Mouse (Mus musculus): ENCODE measurements around the gene Magi1. TPM values are rescaled to one million over a fixed set of nuclear protein-coding genes. Genes with fewer than 3 reads are reported as not detected.

Magi1 gene
- polyA plus RNA-seq, 1 experiment = 1.3 TPM

- WGBS = 83% methylated on average over 3 of the region's 3 CpGs
- Histone ChIP-seq H3K4me1 (ENCODE audit: control insufficient read depth, insufficient read depth, low read length) (no peaks in the 10 kb centered on the region), H3K27ac (ENCODE audit: control insufficient read depth, insufficient read depth, low read depth, low read length, poor library complexity) (no peak overlapping the region), H3K4me3 (replicated peaks; ENCODE audit: control insufficient read depth, low read depth, low read length) (no peak overlapping the region)
- TF ChIP-seq POLR2A (IDR thresholded peaks at IDR 0.05; ENCODE audit: borderline replicate concordance, control insufficient read depth, low read depth, low read length) (no peak), CTCF (IDR thresholded peaks at IDR 0.05; ENCODE audit: control insufficient read depth, insufficient read depth, low read length) (0 out of 2 replicates have a peak, but pooled peaks have one; percentile 12)
Measured at GRCm38 (mm10) chr6:94038897-94039296, 244.8 kb downstream of the Magi1 start.

DNA sequence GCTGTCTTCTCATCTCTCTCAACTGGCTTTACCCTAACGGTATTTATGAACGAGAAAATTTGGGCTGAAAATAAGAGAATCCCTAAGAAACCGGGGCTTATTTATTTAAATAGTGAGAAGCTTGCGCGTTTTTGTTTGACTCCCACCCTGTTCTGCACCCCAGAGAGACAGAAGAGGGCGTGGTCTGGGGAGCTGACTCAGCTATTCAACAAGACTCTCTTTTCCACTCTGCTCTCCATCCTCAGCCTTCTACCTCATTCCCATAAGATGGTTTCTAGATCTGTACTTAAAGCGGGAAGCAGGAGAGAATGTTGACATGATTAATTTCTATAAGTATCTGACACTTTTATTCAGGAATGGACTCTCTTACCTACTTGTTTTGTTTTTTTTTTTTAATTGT, 247.2 kb downstream of the Magi1 start:
- no peak overlapping the region for H3K27ac ChIP-seq (ENCODE audit: control insufficient read depth, insufficient read depth, low read depth, low read length, poor library complexity)
- H3K4me1 ChIP-seq (ENCODE audit: control insufficient read depth, insufficient read depth, low read length) = no peaks in the 10 kb centered on the region
- TF ChIP-seq CTCF (IDR thresholded peaks at IDR 0.05; ENCODE audit: control insufficient read depth, insufficient read depth, low read length) (no peak), POLR2A (IDR thresholded peaks at IDR 0.05; ENCODE audit: borderline replicate concordance, control insufficient read depth, low read depth, low read length) (no peak)
- H3K4me3 ChIP-seq (replicated peaks; ENCODE audit: control insufficient read depth, low read depth, low read length) = no peak overlapping the region
- WGBS = 76% methylated on average over 7 of the region's 7 CpGs

DNA sequence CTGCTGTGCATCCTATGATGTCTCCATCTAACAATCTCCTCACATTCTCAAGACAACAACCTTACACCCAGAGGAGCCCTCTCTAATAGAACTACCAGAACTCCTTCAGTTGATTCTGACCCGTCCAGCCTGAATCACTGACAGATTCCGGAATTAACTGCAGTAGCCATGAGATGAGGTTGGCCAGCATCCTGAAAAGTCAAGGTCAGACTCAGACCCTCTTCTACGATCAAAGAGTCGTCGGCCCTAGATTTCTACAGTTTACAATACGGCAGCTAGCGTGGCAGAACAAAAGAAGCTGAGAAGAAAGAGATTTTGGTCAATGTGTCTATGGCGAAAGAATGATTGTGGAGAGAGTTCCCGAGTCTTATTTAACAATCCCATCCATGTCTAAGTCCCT, 257.4 kb downstream of the Magi1 start:
- no peak for TF ChIP-seq CTCF (IDR thresholded peaks at IDR 0.05; ENCODE audit: control insufficient read depth, insufficient read depth, low read length)
- TF ChIP-seq POLR2A (IDR thresholded peaks at IDR 0.05; ENCODE audit: borderline replicate concordance, control insufficient read depth, low read depth, low read length) = no peak
- H3K4me1 ChIP-seq (ENCODE audit: control insufficient read depth, insufficient read depth, low read length) = no peaks in the 10 kb centered on the region; the same call in 1 of the 2 replicates
- no peak overlapping the region for H3K27ac ChIP-seq (ENCODE audit: control insufficient read depth, insufficient read depth, low read depth, low read length, poor library complexity)
- H3K4me3 ChIP-seq (replicated peaks; ENCODE audit: control insufficient read depth, low read depth, low read length) = no peak overlapping the region
- WGBS = 80% methylated on average over 9 of the region's 9 CpGs

DNA sequence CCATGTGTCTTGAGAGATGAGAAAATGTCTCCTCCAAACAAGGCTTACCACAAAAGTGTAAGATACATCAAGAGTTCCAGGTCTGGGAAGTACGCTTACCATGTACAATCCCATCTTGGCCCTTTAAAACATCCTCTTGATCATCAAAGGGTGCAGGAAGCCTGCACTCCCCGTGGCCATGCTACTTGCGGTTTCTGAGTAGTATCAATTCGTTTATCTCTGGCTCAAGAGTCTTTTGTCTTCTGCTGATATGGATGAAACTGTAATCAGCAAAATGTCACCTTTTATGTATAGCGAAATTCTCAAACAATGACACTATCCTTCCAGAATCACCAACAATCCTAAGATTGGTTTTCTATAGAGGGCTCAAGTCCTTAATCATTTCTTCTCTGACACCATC, 261.3 kb downstream of the Magi1 start:
- 53% methylated on average over 5 of the region's 5 CpGs for WGBS
- peaks cover 2% of the 10 kb centered on the region; the same call in 1 of the 2 replicates for H3K4me1 ChIP-seq (ENCODE audit: control insufficient read depth, insufficient read depth, low read length)
- TF ChIP-seq CTCF (IDR thresholded peaks at IDR 0.05; ENCODE audit: control insufficient read depth, insufficient read depth, low read length) = no peak
- no peak for TF ChIP-seq POLR2A (IDR thresholded peaks at IDR 0.05; ENCODE audit: borderline replicate concordance, control insufficient read depth, low read depth, low read length)
- H3K4me3 ChIP-seq (replicated peaks; ENCODE audit: control insufficient read depth, low read depth, low read length) = no peak overlapping the region
- H3K27ac ChIP-seq (ENCODE audit: control insufficient read depth, insufficient read depth, low read depth, low read length, poor library complexity) = no peak overlapping the region

DNA sequence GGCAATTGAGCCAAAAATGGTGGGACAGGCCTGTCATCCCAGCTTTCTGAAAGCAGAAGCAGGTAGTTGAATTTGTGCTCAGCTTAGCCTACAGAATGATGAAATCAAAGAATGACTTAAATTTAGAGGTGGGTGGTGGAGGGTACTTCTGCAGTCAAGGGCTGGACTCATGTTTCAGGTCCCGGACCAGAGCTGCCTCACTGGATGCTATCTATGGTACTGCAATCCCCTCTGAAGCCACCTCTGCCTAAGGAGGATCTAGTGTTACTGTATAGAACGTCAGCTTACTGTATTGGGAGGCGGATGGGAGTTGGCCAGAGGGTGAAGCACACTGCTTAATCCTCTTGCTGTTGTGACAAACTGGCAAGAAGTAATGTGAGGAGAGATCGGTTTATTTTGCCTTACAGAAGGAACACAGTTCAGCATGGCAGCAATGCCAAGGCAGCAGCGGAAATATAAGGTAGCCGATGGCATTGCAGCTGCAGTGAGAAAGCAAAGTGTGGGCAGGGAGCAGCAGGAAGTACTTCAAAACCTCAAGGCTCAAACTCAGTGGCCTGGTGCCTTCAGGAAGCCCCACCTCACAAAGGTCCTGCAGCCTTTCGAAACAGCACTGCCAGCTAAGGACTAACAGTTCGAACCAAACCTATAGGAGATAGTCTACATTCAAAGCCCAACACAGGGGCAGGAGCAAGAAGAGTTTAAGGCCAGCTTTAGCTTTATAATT, 262.3 kb downstream of the Magi1 start:
- Histone ChIP-seq H3K4me1 (ENCODE audit: control insufficient read depth, insufficient read depth, low read length) (peaks cover 2% of the 10 kb centered on the region; the same call in 1 of the 2 replicates), H3K27ac (ENCODE audit: control insufficient read depth, insufficient read depth, low read depth, low read length, poor library complexity) (no peak overlapping the region), H3K4me3 (replicated peaks; ENCODE audit: control insufficient read depth, low read depth, low read length) (no peak overlapping the region)
- TF ChIP-seq CTCF (IDR thresholded peaks at IDR 0.05; ENCODE audit: control insufficient read depth, insufficient read depth, low read length) = no peak
- 12% methylated on average over 8 of the region's 8 CpGs for WGBS

GRCm38 (mm10) chr6:94020566-94020965, 263.2 kb downstream of the Magi1 start:
- 89% methylated on average over 4 of the region's 4 CpGs for whole genome bisulfite sequencing

GRCm38 (mm10) chr6:94019935-94020334, 263.8 kb downstream of the Magi1 start:
- no peak for TF ChIP-seq POLR2A (IDR thresholded peaks at IDR 0.05; ENCODE audit: borderline replicate concordance, control insufficient read depth, low read depth, low read length)
- TF ChIP-seq CTCF (IDR thresholded peaks at IDR 0.05; ENCODE audit: control insufficient read depth, insufficient read depth, low read length) = no peak
- H3K27ac ChIP-seq (ENCODE audit: control insufficient read depth, insufficient read depth, low read depth, low read length, poor library complexity) = no peak overlapping the region
- H3K4me3 ChIP-seq (replicated peaks; ENCODE audit: control insufficient read depth, low read depth, low read length) = no peak overlapping the region
- WGBS = 73% methylated on average over 4 of the region's 4 CpGs
- peaks cover 2% of the 10 kb centered on the region; the same call in 1 of the 2 replicates for H3K4me1 ChIP-seq (ENCODE audit: control insufficient read depth, insufficient read depth, low read length)

More at GRCm38 (mm10) chr6:94020566-94020965, 263.2 kb downstream of the Magi1 start:
- no peak overlapping the region for H3K27ac ChIP-seq (ENCODE audit: control insufficient read depth, insufficient read depth, low read depth, low read length, poor library complexity)
- TF ChIP-seq CTCF (IDR thresholded peaks at IDR 0.05; ENCODE audit: control insufficient read depth, insufficient read depth, low read length) = no peak
- TF ChIP-seq POLR2A (IDR thresholded peaks at IDR 0.05; ENCODE audit: borderline replicate concordance, control insufficient read depth, low read depth, low read length) = no peak
- H3K4me3 ChIP-seq (replicated peaks; ENCODE audit: control insufficient read depth, low read depth, low read length) = no peak overlapping the region
- H3K4me1 ChIP-seq (ENCODE audit: control insufficient read depth, insufficient read depth, low read length) = peaks cover 2% of the 10 kb centered on the region; the same call in 1 of the 2 replicates

DNA sequence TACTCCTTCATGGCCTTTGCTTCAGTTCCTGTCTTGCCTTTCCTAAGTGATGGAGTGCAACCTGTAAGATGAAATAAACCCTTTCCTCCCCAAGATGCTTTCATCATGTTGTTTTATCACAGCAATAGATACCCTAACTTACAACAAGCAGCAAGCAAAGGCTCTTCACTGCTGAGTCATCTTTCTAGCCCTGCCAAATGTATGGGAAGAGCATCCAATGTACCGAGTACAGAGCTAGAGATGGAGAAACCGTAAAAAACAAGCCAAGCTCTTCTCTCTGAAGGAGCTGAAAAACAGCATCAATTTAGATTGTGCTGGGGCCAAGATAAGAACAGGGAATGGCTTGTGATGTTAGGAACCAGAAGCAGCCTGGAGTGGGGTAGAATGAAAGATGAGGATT, 270.0 kb downstream of the Magi1 start:
- TF ChIP-seq POLR2A (IDR thresholded peaks at IDR 0.05; ENCODE audit: borderline replicate concordance, control insufficient read depth, low read depth, low read length) = no peak
- TF ChIP-seq CTCF (IDR thresholded peaks at IDR 0.05; ENCODE audit: control insufficient read depth, insufficient read depth, low read length) = no peak
- WGBS = 78% methylated on average over 2 of the region's 2 CpGs
- Histone ChIP-seq H3K4me1 (ENCODE audit: control insufficient read depth, insufficient read depth, low read length) (no peaks in the 10 kb centered on the region), H3K4me3 (replicated peaks; ENCODE audit: control insufficient read depth, low read depth, low read length) (no peak overlapping the region), H3K27ac (ENCODE audit: control insufficient read depth, insufficient read depth, low read depth, low read length, poor library complexity) (no peak overlapping the region)

Data from bone marrow, adult 2 months (tissue).